Mouse (Mus musculus): ENCODE measurements around the gene Hoxa7.
A peak's percentile ranks its signal among the peaks of the same experiment; 100 is the strongest.

Gene Hoxa7

DNA sequence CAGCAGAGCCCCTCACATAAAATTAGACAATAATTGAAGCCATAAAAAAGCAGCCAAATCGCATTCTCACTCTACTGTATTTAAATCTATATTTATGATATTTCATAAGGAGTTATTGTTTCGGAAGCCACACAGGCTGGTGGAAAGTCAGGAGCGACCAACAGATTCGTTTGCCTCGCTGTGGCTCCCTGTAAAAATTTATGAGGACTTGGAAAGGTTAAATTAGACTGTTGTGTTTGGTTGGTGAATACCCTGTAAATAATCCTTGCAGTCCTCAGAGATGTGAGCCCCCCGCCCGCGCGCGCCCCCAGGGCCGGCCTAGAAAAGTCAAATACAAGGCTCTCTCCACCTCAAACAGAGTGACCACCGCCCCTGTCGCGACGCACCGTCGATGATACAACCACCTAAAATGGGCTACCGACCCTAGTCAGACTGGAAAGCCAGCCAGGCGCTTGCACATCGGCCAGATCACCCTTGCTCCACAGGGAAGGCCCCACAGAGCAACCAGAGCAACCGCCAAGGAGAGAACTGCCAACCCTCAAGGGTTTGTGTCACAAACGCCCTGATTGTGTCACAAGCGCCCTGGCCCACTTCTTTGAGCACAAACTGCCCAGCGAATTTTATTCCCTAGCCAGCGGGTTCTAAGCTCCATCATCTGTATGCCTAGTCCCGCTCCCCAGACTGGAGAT lies 5.1 kb upstream of the Hoxa7 start:
- no peak for DNase-seq (ENCODE audit: low spot score in 2 of 2)

DNA sequence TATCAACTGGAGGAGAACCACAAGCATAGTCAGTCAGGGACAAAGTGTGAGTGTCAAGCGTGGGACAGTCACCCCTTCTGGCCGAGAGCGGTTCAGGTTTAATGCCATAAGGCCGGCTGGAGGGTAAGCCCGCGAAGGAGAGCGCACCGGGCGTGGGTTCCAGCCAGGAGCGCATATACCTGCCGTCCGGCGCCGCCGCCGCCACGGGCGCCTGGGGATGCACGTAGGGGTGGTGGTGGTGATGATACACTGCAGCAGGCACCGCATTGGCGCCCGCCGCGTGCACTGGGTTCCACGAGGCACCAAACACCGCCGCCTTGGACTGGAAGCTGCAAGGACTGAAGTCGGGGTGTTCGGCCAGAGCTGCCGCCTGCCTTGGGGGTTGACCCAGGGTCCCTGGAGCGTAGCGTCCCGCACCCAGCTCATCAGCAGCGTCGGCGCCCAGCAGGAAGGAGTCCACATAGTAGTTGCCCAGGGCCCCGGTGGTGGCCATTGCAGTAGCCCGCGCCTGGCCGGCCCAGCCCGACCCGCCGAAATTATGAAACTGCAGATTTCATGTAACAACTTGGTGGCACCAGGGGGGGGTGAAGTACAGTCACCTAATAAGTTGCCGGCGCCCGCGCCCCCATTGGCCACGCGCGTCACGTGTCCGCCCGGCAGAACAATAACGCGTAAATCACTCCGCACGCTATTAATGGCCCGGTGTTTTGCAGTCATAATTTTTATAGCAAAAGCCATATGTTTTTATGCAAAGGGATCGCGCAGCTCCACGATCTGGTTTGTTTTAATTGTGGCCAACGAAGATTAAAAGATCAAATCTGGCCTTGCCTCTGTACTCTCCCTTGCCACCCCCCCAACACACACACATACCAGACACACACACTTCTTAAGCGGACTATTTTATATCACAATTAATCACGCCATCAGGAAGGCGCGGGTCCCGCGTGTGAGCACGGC lies 4.2 kb upstream of the Hoxa7 start:
- peak; percentile 81 to 89 for DNase-seq (ENCODE audit: low spot score in 2 of 2)

GRCm38 (mm10) chr6:52224895-52225611 lies 3.4 kb upstream of the Hoxa7 start:
- no peak for DNase-seq (ENCODE audit: low spot score in 2 of 2)

DNA sequence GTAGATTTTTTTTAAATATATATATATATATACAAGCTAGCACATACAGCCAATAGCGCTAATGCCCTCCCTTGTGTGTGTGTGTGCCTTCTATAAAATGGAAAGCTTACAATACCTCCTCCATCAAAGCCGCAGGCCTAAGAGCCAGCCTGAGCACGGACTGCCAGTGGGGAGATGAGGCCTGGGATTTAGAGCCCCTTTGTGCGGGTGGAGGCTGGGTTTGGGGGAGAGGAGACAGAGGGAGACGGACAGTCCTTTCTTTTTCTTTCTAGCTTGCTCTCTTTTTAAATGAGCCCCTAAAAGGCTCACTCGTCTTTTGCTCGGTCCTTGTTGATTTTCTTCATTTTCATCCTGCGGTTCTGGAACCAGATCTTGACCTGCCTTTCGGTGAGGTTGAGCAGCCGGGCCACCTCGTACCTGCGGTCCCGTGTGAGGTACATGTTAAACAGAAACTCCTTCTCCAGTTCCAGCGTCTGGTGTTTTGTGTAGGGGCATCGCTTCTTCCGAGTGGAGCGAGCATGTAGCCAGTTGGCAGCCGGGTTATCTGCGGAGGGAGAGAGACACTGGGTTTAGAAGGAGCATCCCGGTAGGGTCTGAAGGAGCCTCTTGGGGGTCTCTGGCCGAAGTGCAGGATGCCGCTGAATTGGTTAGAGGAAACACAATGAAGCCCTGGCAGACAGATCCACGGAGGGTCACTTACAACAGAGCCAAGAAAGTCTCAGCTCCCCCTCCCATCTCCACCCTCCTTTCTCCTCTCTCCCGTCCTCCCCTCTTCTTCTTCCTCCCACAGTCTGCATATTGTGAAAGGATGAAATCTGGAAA lies 2.5 kb upstream of the Hoxa7 start:
- no peak for DNase-seq (ENCODE audit: low spot score in 2 of 2)

DNA sequence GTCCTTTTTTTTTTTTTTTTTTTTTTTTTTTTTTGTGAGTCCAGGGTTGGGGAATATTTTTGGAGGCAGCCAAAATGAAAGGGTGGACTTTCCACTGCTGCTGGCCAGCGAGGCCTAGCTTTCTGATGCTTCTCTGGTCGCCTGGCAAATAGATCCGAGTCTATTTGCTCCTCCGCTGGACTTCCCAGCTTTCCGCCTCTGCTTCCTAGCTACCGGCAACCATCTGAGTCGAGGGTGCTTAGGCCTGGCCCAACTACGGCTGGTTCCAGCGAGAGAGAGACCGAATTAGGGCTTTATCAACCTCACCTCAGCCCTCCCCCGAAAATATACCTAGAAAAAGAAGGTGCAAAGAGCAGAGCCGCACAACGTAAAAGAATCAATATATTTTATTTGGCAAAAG lies 1.1 kb upstream of the Hoxa7 start:
- peak in 1 of 2 experiments; percentile 50 for DNase-seq (ENCODE audit: low spot score in 2 of 2)

GRCm38 (mm10) chr6:52221993-52222685 lies 485 bp upstream of the Hoxa7 start:
- no peak for DNase-seq (ENCODE audit: low spot score in 2 of 2)

DNA sequence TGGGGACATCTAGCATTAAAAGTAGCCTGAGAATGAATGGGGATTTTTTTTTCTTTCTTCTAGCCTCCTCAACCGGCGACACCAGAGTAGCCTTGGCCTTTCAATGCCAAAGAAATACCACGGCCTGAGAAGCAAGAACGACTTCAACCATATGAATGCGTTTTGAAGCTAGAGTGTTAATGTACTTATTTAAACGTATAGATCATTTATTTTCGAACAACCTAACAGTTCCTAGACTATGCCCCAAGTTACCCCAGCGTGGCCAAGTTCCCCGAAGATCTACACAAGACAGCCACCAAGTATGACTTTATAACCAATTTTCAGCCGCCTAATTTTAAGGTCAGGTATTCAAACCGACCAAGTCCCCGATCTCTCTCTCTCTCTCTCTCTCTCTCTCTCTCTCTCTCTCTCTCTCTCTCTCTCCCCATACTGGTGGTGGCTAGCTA lies 766 bp downstream of the Hoxa7 start:
- DNase-seq (ENCODE audit: low spot score in 2 of 2): no peak

DNA sequence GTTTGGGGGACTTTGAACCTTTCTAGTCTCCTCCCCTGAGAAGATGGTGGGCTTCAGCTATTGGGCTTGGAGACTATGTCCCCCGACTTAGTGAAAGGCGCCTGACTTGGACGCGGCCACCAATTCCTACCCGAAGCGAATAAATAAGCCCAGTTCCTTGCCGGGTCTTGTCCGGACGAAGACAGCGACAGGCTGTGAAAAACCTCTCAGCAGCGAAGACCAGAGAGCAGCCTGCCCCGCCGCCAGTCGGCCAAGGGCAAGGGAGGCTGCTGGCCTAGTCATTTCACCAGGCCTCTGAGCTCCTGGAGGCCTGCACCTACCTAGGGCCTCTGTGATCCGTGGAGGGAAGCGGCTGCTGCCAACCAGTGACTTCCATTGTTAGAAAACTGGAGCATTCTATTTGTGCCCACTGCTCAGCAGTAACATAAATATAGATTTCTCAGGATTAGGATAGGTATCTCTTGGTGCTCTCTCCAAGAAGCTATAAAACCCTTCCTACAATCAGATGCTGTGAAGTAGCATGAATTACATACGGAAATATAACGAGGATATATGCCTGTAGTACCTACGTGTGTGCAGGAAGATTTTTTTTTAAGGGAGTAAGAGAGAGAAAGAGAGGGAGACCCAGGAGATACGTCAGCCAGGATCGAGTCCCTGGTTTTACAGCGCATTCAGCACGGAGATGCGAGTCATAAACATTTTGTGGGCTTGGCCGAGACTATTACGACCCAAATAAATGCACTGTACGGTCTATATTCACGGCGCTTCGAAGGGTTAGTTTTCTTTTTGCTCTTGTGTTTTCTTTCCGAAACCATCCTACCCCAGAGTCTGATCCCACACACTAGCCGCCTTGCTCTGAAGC lies 1.4 kb downstream of the Hoxa7 start:
- no peak for DNase-seq (ENCODE audit: low spot score in 2 of 2)

DNA sequence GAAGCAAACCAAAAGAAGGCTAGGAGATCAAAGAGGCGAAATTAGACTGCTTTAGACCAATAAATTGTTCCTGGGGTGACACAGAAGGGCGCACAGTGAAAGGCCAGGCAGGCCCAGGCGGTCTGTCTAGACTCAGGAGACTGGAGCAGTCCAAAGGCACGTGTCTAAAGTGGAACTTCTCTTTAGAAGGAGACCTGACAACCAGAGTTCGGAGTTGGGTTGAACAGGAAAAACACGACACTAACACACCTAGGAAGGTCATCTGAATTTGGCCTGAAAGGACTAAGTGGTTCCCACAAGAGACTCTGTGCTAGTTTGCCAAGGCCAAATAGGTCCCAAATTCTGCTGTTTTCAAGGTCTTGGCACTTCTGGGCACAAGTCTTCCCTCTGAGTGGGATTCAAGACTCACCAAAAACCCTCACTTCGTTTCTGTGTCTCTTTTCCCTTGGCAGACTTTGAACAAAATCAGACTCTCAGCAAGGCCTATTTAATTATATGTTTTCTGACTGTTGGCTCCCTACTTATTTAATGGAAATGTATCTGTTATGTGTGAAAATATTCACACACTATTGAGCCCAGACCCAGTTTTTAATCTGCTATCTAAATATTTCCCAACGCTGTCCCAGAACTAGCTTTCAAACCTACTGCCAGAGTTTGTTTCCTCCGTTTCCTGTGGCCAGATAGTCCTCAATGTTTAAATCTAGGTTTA lies 2.3 kb downstream of the Hoxa7 start:
- no peak for DNase-seq (ENCODE audit: low spot score in 2 of 2)

DNA sequence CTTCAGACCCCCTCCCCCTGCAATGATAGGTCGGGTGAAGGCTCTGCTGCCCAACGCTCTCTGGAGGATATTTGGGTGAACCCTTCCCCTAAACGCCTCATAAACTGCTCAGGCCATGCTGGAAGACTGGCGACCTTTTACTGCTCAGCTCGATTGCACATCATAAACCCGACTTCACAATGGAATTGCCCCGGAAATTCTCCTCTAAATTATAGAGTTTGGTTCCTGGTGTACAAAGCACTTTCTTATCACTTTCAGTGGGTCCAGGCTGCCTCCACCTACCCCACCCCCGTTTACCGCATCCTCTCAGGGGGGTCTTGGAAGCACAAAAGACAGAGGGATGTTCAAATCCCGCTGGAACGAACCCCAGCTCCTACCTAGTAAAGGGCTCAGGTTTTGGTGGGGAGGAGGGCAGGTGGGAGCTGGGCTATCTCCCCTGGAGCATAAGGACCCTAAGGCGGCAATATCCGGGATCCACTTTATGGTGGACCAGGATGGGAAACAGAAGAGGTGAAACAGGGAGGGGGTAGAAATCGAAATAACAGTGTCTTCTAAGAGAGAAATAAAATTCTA lies 2.9 kb downstream of the Hoxa7 start:
- no peak for DNase-seq (ENCODE audit: low spot score in 2 of 2)

DNA sequence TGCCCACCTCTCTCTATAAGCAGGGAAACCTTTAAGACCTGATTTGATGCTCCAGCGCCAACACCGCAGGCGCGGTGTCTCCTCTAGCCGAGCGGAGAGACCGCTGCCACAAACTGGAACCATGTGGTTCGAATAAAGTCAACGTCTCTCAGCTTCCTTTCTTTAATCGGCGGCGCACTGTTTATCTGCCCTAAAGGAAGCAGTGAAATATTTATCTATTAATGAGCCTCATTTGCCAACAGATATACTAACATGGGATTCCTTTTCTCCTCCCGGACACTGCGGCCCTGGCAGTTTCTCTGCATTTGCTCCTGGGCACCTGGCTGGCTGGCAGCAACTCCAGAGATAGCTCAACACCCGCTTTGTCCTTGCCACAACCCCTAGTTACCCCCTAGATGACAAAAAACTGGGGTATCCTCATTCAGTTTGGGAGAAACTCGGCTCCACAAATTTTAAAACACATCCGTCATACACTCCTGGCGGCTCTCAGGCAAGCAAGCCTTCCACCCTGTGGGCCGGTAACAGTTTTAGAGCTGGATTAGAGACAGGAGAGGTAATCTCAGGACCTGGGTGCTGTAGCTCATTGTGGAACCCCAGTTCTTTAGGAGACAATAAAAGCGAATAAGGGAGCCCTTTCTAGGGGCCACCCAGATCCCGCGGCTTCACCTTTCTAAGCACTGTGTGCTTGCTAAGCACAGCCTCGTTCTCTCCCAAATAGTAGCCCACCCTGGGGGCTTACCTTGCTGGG lies 3.6 kb downstream of the Hoxa7 start:
- DNase-seq (ENCODE audit: low spot score in 2 of 2): peak in 1 of 2 experiments; percentile 16

DNA sequence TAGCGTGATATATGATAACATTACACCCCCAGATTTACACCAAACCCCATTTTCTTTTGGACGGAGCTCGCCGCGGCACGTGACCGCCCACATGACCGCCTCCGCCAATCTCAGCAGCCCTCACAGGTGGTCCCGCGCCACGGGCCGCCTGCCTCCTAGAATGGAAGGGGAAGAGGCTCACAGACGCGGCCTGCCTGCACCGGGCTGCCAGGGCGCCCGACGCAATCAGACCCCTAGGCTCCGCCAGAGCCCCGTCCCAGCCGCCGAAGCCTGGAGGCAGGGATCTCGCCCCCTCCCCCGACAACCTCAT lies 4.2 kb downstream of the Hoxa7 start:
- DNase-seq (ENCODE audit: low spot score in 2 of 2): peak; percentile 80 to 83

GRCm38 (mm10) chr6:52216691-52217458 lies 4.8 kb downstream of the Hoxa7 start:
- DNase-seq (ENCODE audit: low spot score in 2 of 2): peak; percentile 33 to 59

- DNase-seq (ENCODE audit: low spot score in 2 of 2): peak; percentile 19 to 58
Observed at GRCm38 (mm10) chr6:52215771-52216535, 5.7 kb downstream of the Hoxa7 start.

DNA sequence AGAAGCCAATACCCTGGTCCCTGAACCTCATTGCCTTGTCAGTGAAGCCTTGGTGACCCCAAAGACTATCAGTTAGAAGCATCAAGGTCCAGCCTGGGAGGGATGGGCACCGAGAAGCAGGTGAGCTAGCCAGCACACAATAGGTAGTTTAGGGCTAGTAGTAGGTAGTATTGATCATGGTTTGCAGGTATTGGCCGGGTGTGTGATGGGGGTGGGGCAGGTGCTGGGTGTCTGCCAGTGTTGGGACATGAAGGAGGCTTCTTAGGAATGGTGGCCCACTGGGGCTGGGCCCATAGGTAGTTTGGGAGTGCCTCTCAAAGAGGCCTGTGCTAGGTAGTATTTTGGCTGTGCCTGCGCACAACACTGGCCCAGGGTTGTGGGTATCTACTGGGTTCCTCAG lies 6.6 kb downstream of the Hoxa7 start:
- peak in 1 of 2 experiments; percentile 17 for DNase-seq (ENCODE audit: low spot score in 2 of 2)

- no peak for DNase-seq (ENCODE audit: low spot score in 2 of 2)
Observed at GRCm38 (mm10) chr6:52214271-52214670, 7.4 kb downstream of the Hoxa7 start.
